Mouse (Mus musculus): ENCODE measurements around the gene Gm17455. TPM values are rescaled to one million over a fixed set of nuclear protein-coding genes. Genes with fewer than 3 reads are reported as not detected.

The Gm17455 gene
- polyA plus RNA-seq, 1 experiment from 2014 or later = 0.28 TPM

- 85% methylated on average over 10 of the region's 10 CpGs for WGBS
- no peaks in the 10 kb centered on the region for H3K9me3 ChIP-seq (replicated peaks; ENCODE audit: control insufficient read depth, low read length)
- H3K9ac ChIP-seq (ENCODE audit: low read length) = no peak overlapping the region
- no peaks in the 10 kb centered on the region for H3K36me3 ChIP-seq (ENCODE audit: control insufficient read depth, insufficient read depth)
- H3K27me3 ChIP-seq (ENCODE audit: control insufficient read depth, insufficient read depth, low read length) = no peaks in the 10 kb centered on the region; the same call in 1 of the 2 replicates
- H3K27ac ChIP-seq (ENCODE audit: low read length) = no peak overlapping the region
- no peak overlapping the region for H3K4me3 ChIP-seq (ENCODE audit: low read length)
- no peak for ATAC-seq (replicated peaks; ENCODE audit: extremely low read depth, insufficient read depth, low FRiP score)
- peaks cover 2% of the 10 kb centered on the region; the same call in 1 of the 2 replicates for H3K4me1 ChIP-seq (ENCODE audit: control insufficient read depth, insufficient read depth, low read length)
- no peak overlapping the region for H3K4me2 ChIP-seq (ENCODE audit: low read depth, low read length)
These were observed 1.3 kb upstream of the Gm17455 start for GRCm38 (mm10) chr10:60398051-60398814.

GRCm38 (mm10) chr10:60400507-60401295 lies 1.2 kb downstream of the Gm17455 start:
- no peak for ATAC-seq (replicated peaks; ENCODE audit: extremely low read depth, insufficient read depth, low FRiP score)
- WGBS = 79% methylated on average over 11 of the region's 11 CpGs
- no peak overlapping the region for H3K9ac ChIP-seq (ENCODE audit: low read length)

GRCm38 (mm10) chr10:60405460-60406177 lies 6.1 kb downstream of the Gm17455 start:
- Histone ChIP-seq H3K4me2 (ENCODE audit: low read depth, low read length) (no peak overlapping the region), H3K9ac (ENCODE audit: low read length) (no peak overlapping the region), H3K27ac (ENCODE audit: low read length) (no peak overlapping the region), H3K9me3 (replicated peaks; ENCODE audit: control insufficient read depth, low read length) (no peaks in the 10 kb centered on the region), H3K4me3 (ENCODE audit: low read length) (no peak overlapping the region), H3K27me3 (ENCODE audit: control insufficient read depth, insufficient read depth, low read length) (peaks cover 9% of the 10 kb centered on the region; the same call in 1 of the 2 replicates), H3K4me1 (ENCODE audit: control insufficient read depth, insufficient read depth, low read length) (0 out of 2 replicates have a peak, but pooled peaks cover 4% of the 10 kb centered on the region), H3K36me3 (ENCODE audit: control insufficient read depth, insufficient read depth) (no peaks in the 10 kb centered on the region)
- WGBS = 42% methylated on average over 7 of the region's 7 CpGs
- ATAC-seq (replicated peaks; ENCODE audit: extremely low read depth, insufficient read depth, low FRiP score) = no peak; the same call in 1 of the 2 replicates

More at GRCm38 (mm10) chr10:60400507-60401295, 1.2 kb downstream of the Gm17455 start:
- H3K27me3 ChIP-seq (ENCODE audit: control insufficient read depth, insufficient read depth, low read length) = no peaks in the 10 kb centered on the region; the same call in 1 of the 2 replicates
- H3K4me3 ChIP-seq (ENCODE audit: low read length) = no peak overlapping the region
- no peaks in the 10 kb centered on the region for H3K36me3 ChIP-seq (ENCODE audit: control insufficient read depth, insufficient read depth)
- 0 out of 2 replicates have a peak, but pooled peaks cover 4% of the 10 kb centered on the region for H3K4me1 ChIP-seq (ENCODE audit: control insufficient read depth, insufficient read depth, low read length)
- no peak overlapping the region for H3K4me2 ChIP-seq (ENCODE audit: low read depth, low read length)
- H3K27ac ChIP-seq (ENCODE audit: low read length) = no peak overlapping the region
- H3K9me3 ChIP-seq (replicated peaks; ENCODE audit: control insufficient read depth, low read length) = no peaks in the 10 kb centered on the region

- H3K27me3 ChIP-seq (ENCODE audit: control insufficient read depth, insufficient read depth, low read length) = peaks cover 17% of the 10 kb centered on the region; the same call in 1 of the 2 replicates
- no peak for ATAC-seq (replicated peaks; ENCODE audit: extremely low read depth, insufficient read depth, low FRiP score)
- 1% methylated on average over 5 of the region's 5 CpGs for WGBS
- H3K4me3 ChIP-seq (ENCODE audit: low read length) = no peak overlapping the region
- no peaks in the 10 kb centered on the region for H3K9me3 ChIP-seq (replicated peaks; ENCODE audit: control insufficient read depth, low read length)
- H3K27ac ChIP-seq (ENCODE audit: low read length) = no peak overlapping the region
- H3K36me3 ChIP-seq (ENCODE audit: control insufficient read depth, insufficient read depth) = no peaks in the 10 kb centered on the region
- H3K4me1 ChIP-seq (ENCODE audit: control insufficient read depth, insufficient read depth, low read length) = 0 out of 2 replicates have a peak, but pooled peaks cover 4% of the 10 kb centered on the region
- no peak overlapping the region for H3K9ac ChIP-seq (ENCODE audit: low read length)
- H3K4me2 ChIP-seq (ENCODE audit: low read depth, low read length) = no peak overlapping the region
These were observed 8.3 kb downstream of the Gm17455 start for GRCm38 (mm10) chr10:60407831-60408230.

- H3K4me2 ChIP-seq (ENCODE audit: low read depth, low read length) = no peak overlapping the region
- H3K4me1 ChIP-seq (ENCODE audit: control insufficient read depth, insufficient read depth, low read length) = no peaks in the 10 kb centered on the region
- peaks cover 14% of the 10 kb centered on the region; the same call in 1 of the 2 replicates for H3K27me3 ChIP-seq (ENCODE audit: control insufficient read depth, insufficient read depth, low read length)
- no peak overlapping the region for H3K9ac ChIP-seq (ENCODE audit: low read length)
- no peaks in the 10 kb centered on the region for H3K9me3 ChIP-seq (replicated peaks; ENCODE audit: control insufficient read depth, low read length)
- no peak for ATAC-seq (replicated peaks; ENCODE audit: extremely low read depth, insufficient read depth, low FRiP score)
- H3K4me3 ChIP-seq (ENCODE audit: low read length) = no peak overlapping the region
- 21% methylated on average over 5 of the region's 5 CpGs for WGBS
- no peak overlapping the region for H3K27ac ChIP-seq (ENCODE audit: low read length)
- no peaks in the 10 kb centered on the region for H3K36me3 ChIP-seq (ENCODE audit: control insufficient read depth, insufficient read depth)
These were observed 12.3 kb downstream of the Gm17455 start for GRCm38 (mm10) chr10:60411794-60412193.

- Histone ChIP-seq H3K9ac (ENCODE audit: low read length) (no peak overlapping the region), H3K4me2 (ENCODE audit: low read depth, low read length) (no peak overlapping the region), H3K27ac (ENCODE audit: low read length) (no peak overlapping the region), H3K4me1 (ENCODE audit: control insufficient read depth, insufficient read depth, low read length) (no peaks in the 10 kb centered on the region), H3K27me3 (ENCODE audit: control insufficient read depth, insufficient read depth, low read length) (peaks cover 14% of the 10 kb centered on the region; the same call in 1 of the 2 replicates), H3K9me3 (replicated peaks; ENCODE audit: control insufficient read depth, low read length) (no peaks in the 10 kb centered on the region), H3K4me3 (ENCODE audit: low read length) (no peak overlapping the region), H3K36me3 (ENCODE audit: control insufficient read depth, insufficient read depth) (no peaks in the 10 kb centered on the region)
- ATAC-seq (replicated peaks; ENCODE audit: extremely low read depth, insufficient read depth, low FRiP score) = no peak
- 81% methylated on average over 2 of the region's 2 CpGs for WGBS
These were observed 14.2 kb downstream of the Gm17455 start for GRCm38 (mm10) chr10:60413756-60414155.

- H3K36me3 ChIP-seq (ENCODE audit: control insufficient read depth, insufficient read depth) = no peaks in the 10 kb centered on the region
- H3K27ac ChIP-seq (ENCODE audit: low read length) = no peak overlapping the region
- no peak for ATAC-seq (replicated peaks; ENCODE audit: extremely low read depth, insufficient read depth, low FRiP score)
- H3K9ac ChIP-seq (ENCODE audit: low read length) = no peak overlapping the region
- no peak overlapping the region for H3K4me3 ChIP-seq (ENCODE audit: low read length)
- H3K4me2 ChIP-seq (ENCODE audit: low read depth, low read length) = no peak overlapping the region
- no peaks in the 10 kb centered on the region for H3K9me3 ChIP-seq (replicated peaks; ENCODE audit: control insufficient read depth, low read length)
- 70% methylated on average over 2 of the region's 2 CpGs for WGBS
- H3K27me3 ChIP-seq (ENCODE audit: control insufficient read depth, insufficient read depth, low read length) = 0 out of 2 replicates have a peak, but pooled peaks cover 2% of the 10 kb centered on the region
- no peaks in the 10 kb centered on the region for H3K4me1 ChIP-seq (ENCODE audit: control insufficient read depth, insufficient read depth, low read length)
These were observed 17.5 kb downstream of the Gm17455 start for GRCm38 (mm10) chr10:60417041-60417440.

GRCm38 (mm10) chr10:60418137-60418536 lies 18.6 kb downstream of the Gm17455 start:
- H3K27me3 ChIP-seq (ENCODE audit: control insufficient read depth, insufficient read depth, low read length) = no peaks in the 10 kb centered on the region
- no peak overlapping the region for H3K27ac ChIP-seq (ENCODE audit: low read length)
- H3K9me3 ChIP-seq (replicated peaks; ENCODE audit: control insufficient read depth, low read length) = no peaks in the 10 kb centered on the region
- H3K4me2 ChIP-seq (ENCODE audit: low read depth, low read length) = no peak overlapping the region
- H3K4me3 ChIP-seq (ENCODE audit: low read length) = no peak overlapping the region
- no peak; the same call in 1 of the 2 replicates for ATAC-seq (replicated peaks; ENCODE audit: extremely low read depth, insufficient read depth, low FRiP score)
- H3K4me1 ChIP-seq (ENCODE audit: control insufficient read depth, insufficient read depth, low read length) = no peaks in the 10 kb centered on the region
- WGBS = 5% methylated on average over 3 of the region's 3 CpGs
- H3K36me3 ChIP-seq (ENCODE audit: control insufficient read depth, insufficient read depth) = no peaks in the 10 kb centered on the region
- no peak overlapping the region for H3K9ac ChIP-seq (ENCODE audit: low read length)

Data from heart, embryonic 16.5 days (tissue).